Mouse (Mus musculus): Measurements from ENCODE around the gene 4930430A15Rik.

The 4930430A15Rik gene

GRCm38 (mm10) chr2:111229502-111229901, at the start of gene 4930430A15Rik:
Gene 4930430A15Rik, minus strand, starts transcription at chr2:111229602.
- no peak for DNase-seq

- no peak for DNase-seq
Measured at GRCm38 (mm10) chr2:111274006-111274405, 44.6 kb upstream of the 4930430A15Rik start, which contains the start of gene Olfr1277. Gene Olfr1277, minus strand, starts transcription at chr2:111274106.

- DNase-seq: no peak
Measured at GRCm38 (mm10) chr2:111254216-111254615, 24.8 kb upstream of the 4930430A15Rik start, which contains the start of gene Olfr1276. Gene Olfr1276, plus strand, starts transcription at chr2:111254516.

GRCm38 (mm10) chr2:111235186-111235585, 5.8 kb upstream of the 4930430A15Rik start, which contains the start of gene Olfr1275:
Gene Olfr1275, minus strand, starts transcription at chr2:111235286.
- no peak for DNase-seq

- DNase-seq: no peak
Measured at GRCm38 (mm10) chr2:111182068-111182467, 47.3 kb downstream of the 4930430A15Rik start.

- no peak for DNase-seq
Measured at GRCm38 (mm10) chr2:111152836-111153235, 76.6 kb downstream of the 4930430A15Rik start, which contains the start of gene Gm15130. Gene Gm15130, minus strand, starts transcription at chr2:111152936.

GRCm38 (mm10) chr2:111135739-111136138, 93.7 kb downstream of the 4930430A15Rik start:
- DNase-seq: no peak
